Mouse (Mus musculus) cortical plate, adult 2 months (tissue): ENCODE measurements around the gene Acer1.
"Not testable (repeated sequence)": the region's sequence is repeated elsewhere in the genome, so short reads cannot be mapped to it uniquely, and the experiment has no call there.

Experiments
- CTCF ChIP-seq: fragments of 200-500 bp; IDR thresholded peaks from 2 replicates; pipeline ENCODE4 v1.5.1; 2011; ENCODE audit warnings: mild to moderate bottlenecking, control low read depth, low read length; ENCODE audit not compliant: insufficient read depth; ENCODE audit errors: extremely low read depth
- POLR2A ChIP-seq: fragments of 200-500 bp; IDR thresholded peaks from 2 replicates; pipeline ENCODE4 v1.6.1; 2011; ENCODE audit warnings: mild to moderate bottlenecking, low read length, control low read depth; ENCODE audit not compliant: insufficient read depth; ENCODE audit errors: extremely low read depth

- TF ChIP-seq CTCF, POLR2A: not testable (repeated sequence)
Measured at GRCm38 (mm10) chr17:56909764-56910163, 72.2 kb downstream of the Acer1 start.
